Mouse (Mus musculus): ENCODE data around the gene Tuba3b. TPM values are rescaled to one million over a fixed set of nuclear protein-coding genes. Genes with fewer than 3 reads are reported as not detected.

Tuba3b gene
- total RNA-seq (2023; ENCODE audit: inconsistent age), result not detected in 4 replicates

DNA sequence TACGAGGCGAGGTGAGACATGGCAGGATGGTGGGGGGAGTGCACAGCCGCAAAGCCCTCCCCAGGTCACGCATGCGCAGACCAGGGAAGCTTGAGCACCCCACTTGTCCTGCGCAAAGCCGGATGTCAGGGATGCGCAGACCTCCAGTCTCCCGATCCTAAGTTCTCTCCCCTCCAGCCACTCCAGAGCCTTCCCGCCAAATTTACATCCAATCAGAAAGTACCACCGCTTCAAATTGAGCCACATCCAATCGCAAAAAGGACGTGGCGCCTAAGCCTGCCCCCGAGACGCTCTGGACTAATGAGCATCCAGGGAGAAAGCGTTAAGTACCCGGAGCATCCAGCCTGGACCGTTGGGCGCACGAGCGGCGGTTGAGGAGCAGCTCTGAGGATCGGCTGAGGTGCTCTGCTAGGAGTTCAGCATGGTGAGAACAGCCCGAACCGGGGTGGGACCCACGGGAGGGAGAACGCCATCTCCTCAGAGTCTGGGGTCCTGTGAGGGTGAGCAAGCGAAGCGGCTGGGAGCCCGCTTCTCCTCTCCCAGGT lies at the start of gene Tuba3b:
Gene Tuba3b, plus strand, starts transcription at position 92 of the 545 bp plus-strand sequence.

DNA sequence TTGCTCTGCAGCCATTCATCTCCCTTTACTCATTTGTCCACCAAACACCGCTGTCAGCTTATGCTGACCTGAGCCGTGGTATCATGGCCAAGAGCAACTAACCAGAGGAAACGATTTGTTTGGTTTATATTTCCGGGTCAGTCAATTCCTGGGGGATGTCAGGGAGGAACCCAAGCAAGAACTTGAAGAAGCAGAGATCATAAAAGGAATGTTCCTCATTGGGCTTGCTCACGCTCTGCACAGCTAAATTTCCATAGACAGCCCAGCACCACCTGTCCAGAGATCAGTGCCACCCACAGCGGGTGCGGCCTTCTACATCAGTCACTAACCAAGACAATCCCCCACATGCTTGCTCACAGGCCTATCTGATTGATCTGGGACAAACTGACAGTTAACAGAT lies 1.3 kb upstream of the Tuba3b start, which contains the start of gene Lmntd1:
Gene Lmntd1, minus strand, starts transcription at position 101 of the 400 bp plus-strand sequence.

Other genes with a start within 250 kb of the Tuba3b start
- gene Lmntd1, start 1.4 kb upstream of the Tuba3b start, total RNA-seq (2023; ENCODE audit: inconsistent age), result 0.22 to 0.54 TPM (median 0.39 TPM) in 4 replicates
- 0.48 to 1.4 TPM (median 0.69 TPM) in 4 replicates for gene Rassf8, start 131.0 kb downstream of the Tuba3b start, total RNA-seq (2023; ENCODE audit: inconsistent age)
- gene Bhlhe41, start 249.8 kb downstream of the Tuba3b start, total RNA-seq (2023; ENCODE audit: inconsistent age), result 23.6 to 31.8 TPM (median 29.2 TPM) in 4 replicates